Mouse (Mus musculus) heart, adult 2 months (tissue): ENCODE data around the gene Efna1.

Source experiments
- CTCF ChIP-seq: fragments of 200-600 bp; IDR thresholded peaks from 2 replicates; pipeline ENCODE4 v1.8.1; 2022; ENCODE audit warnings: antibody characterized with exemption, mild to moderate bottlenecking, moderate library complexity
- EP300 ChIP-seq: fragments of 200-500 bp; IDR thresholded peaks from 2 replicates; pipeline ENCODE4 v1.6.1; 2011; ENCODE audit warnings: low read depth, low read length, control low read depth; ENCODE audit not compliant: insufficient read depth
- POLR2A ChIP-seq: fragments of 200-500 bp; IDR thresholded peaks from 2 replicates; pipeline ENCODE4 v1.6.1; 2011; ENCODE audit warnings: mild to moderate bottlenecking, low read depth, low read length, control low read depth; ENCODE audit not compliant: insufficient read depth

DNA sequence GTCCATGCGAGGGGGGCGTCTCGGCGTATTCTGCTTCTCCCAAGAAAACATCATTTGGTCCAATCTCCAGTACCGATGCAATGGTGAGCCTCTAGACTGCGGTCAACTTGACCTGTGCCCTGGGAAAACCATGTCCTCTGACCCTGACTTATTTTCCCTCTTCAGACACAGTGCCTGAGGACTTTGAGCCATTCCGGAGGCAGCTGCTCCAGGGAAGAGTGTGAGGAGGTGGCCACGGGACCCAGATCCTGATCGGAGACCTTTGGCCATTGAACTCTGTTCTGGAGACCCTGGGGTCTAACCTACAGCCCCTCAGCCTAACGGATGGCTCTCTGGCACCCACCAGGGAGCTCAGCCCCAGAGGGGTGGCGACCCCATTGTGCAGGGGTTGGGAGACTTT is 54.6 kb downstream of the Efna1 start:
- TF ChIP-seq EP300 (no peak), POLR2A (no peak), CTCF (no peak)
